Mouse (Mus musculus) embryonic facial prominence, embryonic 14.5 days (tissue): Measurements from ENCODE around the gene Ulk3. TPM values are rescaled to one million over a fixed set of nuclear protein-coding genes. Genes with fewer than 3 reads are reported as not detected.

ENCODE experiments used
- ATAC-seq: fragments of 200-750 bp; cut with Nextera tagmentation; 2 replicates; pipeline ENCODE4 v1.8.0; 2017; ENCODE audit warnings: low read depth, moderate number of reproducible peaks, moderate TSS enrichment
- DNase-seq: peaks from one replicate; pipeline ENCODE4 v3.0.0-alpha.2; 2015; ENCODE audit warnings: low spot score
- H3K27ac ChIP-seq: fragments of 300-500 bp; sonication (generic); replicated peaks from 2 replicates; pipeline ENCODE4 v1.5.1; 2014; ENCODE audit warnings: low read depth, mild to moderate bottlenecking, low read length, moderate library complexity
- H3K27me3 ChIP-seq: fragments of 300-500 bp; sonication (generic); replicated peaks from 2 replicates; pipeline ENCODE4 v1.6.1; 2014; ENCODE audit warnings: low read length; ENCODE audit not compliant: control insufficient read depth, insufficient read depth
- H3K36me3 ChIP-seq: fragments of 300-500 bp; sonication (generic); 2 replicates; pipeline ENCODE4 v1.6.1; 2014; ENCODE audit warnings: low read length, mixed read lengths; ENCODE audit not compliant: control insufficient read depth, insufficient read depth
- H3K4me1 ChIP-seq: fragments of 300-500 bp; sonication (generic); 2 replicates; pipeline ENCODE4 v1.6.1; 2014; ENCODE audit warnings: antibody characterized with exemption, low read length; ENCODE audit not compliant: control insufficient read depth, insufficient read depth
- H3K4me2 ChIP-seq: fragments of 300-500 bp; sonication (generic); 2 replicates; pipeline ENCODE4 v1.6.1; 2014; ENCODE audit warnings: low read depth, mild to moderate bottlenecking, low read length, moderate library complexity, mixed read lengths
- H3K4me3 ChIP-seq: fragments of 300-500 bp; sonication (generic); 2 replicates; pipeline ENCODE4 v1.5.1; 2014; ENCODE audit warnings: low read depth, mild to moderate bottlenecking, low read length
- H3K9ac ChIP-seq: fragments of 300-500 bp; sonication (generic); 2 replicates; pipeline ENCODE4 v1.6.1; 2014; ENCODE audit warnings: low read depth, mild to moderate bottlenecking, low read length, moderate library complexity, mixed read lengths
- H3K9me3 ChIP-seq: fragments of 300-500 bp; sonication (generic); 2 replicates; pipeline ENCODE4 v1.6.1; 2016; ENCODE audit warnings: low read length; ENCODE audit not compliant: control insufficient read depth
- WGBS: fragments of 180-500 bp; shearing (Covaris S2); extraction: QIAGEN DNeasy Blood & Tissue Kit; methylation state at CpG from one replicate; pipeline ENCODE4 v1.1.7; 2014; 5-methylcytosine and 5-hydroxymethylcytosine counted together
- polyA plus RNA-seq: library from polyadenylated mRNA; unstranded; fragments of >200 nt; fragmentation: Nextera tagmentation; extraction: Ambion mirVana; gene quantifications from 2 replicates; pipeline ENCODE4 v1.2.1, GENCODE M21; 2014

Ulk3 gene
- 9.4 and 11.4 TPM in 2 replicates for polyA plus RNA-seq

DNA sequence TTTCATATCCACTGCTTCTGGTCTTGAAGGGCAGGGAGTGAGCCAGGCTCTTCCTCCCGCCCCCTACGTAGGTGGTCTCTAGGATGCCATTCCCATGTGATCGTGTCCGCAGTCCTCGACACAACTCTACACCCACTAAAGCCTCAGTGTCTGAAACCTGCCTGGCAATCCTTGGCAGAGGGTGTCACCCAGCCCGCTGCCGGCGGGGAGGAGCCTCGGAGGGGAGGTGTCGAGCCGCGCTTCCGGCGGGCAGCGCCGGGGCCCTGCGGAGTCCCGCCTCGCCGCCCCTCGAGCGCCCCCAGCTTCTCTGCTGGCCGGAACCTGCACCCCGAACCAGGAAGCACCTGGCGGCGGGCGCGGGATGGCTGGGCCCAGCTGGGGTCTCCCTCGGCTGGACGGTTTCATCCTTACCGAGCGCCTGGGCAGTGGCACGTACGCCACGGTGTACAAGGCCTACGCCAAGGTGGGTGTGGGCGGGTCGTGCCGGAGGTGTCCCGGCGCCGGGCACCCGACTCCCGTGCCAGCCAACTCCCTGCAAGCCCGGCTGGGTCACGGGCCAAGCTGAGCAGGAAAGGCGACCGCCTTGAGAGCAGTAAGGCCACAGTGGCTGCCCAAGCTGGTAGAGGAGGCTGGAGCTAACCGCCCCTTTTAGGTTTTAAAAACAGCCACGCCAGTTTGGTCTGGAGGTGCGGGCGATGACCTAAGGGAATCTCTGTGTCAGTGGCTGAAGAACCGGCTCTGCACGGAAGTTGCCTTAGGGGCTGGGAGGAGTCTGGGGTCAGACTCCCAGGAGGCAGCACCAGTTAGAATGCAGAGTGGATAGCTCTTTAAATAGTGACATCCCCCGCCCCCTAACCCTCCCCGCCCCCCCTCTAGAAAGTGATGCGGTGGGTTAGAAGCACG, at the start of gene Ulk3:
Gene Ulk3, plus strand, starts transcription at position 229 of the 903 bp plus-strand sequence.
- DNase-seq, result peak; percentile 88
- peaks cover 57% of the 10 kb centered on the region for H3K36me3 ChIP-seq

GRCm38 (mm10) chr9:57539550-57539949, 49.7 kb upstream of the Ulk3 start:
- Histone ChIP-seq H3K27me3 (no peaks in the 10 kb centered on the region), H3K27ac (no peak overlapping the region), H3K9me3 (no peaks in the 10 kb centered on the region), H3K4me3 (no peak overlapping the region), H3K36me3 (peaks cover 46% of the 10 kb centered on the region), H3K4me1 (peaks cover 7% of the 10 kb centered on the region; the same call in 1 of the 2 replicates), H3K9ac (no peak overlapping the region), H3K4me2 (no peak overlapping the region)
- no peak for DNase-seq
- ATAC-seq, result no peak
- WGBS, result 89% methylated on average over 2 of the region's 2 CpGs

More for the DNA sequence above, at the start of gene Ulk3:
- Histone ChIP-seq H3K4me3 (peak within 1 kb of the TSS; percentile 80), H3K4me1 (peaks cover 7% of the 10 kb centered on the region; the same call in 1 of the 2 replicates), H3K27me3 (no peaks in the 10 kb centered on the region), H3K4me2 (peak within 1 kb of the TSS; percentile 86), H3K9me3 (no peaks in the 10 kb centered on the region), H3K27ac (peak within 1 kb of the TSS; percentile 83), H3K9ac (peak within 1 kb of the TSS; percentile 76)
- 0% methylated on average over 38 of the region's 58 CpGs for WGBS
- peak; percentile 91 for ATAC-seq

DNA sequence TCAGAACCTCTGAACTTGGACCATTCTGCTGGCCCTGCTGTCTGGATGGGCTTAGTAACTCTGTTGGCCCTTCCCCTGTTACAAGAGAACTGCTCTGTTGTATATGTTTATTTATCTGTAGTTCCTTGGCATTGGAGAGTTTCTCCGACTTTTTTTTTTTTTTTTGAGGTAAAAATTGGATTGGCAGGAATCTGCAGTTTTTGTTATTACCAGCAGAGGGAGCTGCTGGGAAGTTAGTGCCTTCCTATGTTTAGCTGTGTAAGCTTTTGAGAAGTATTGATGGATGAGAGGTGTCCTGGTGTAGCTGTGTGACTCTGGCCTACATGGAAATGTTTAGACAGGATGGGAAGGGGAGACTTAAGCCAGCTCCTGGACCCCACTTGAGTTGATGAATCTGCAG, 47.9 kb upstream of the Ulk3 start:
- no peak overlapping the region for H3K4me3 ChIP-seq
- H3K36me3 ChIP-seq, result peaks cover 55% of the 10 kb centered on the region
- no peaks in the 10 kb centered on the region for H3K9me3 ChIP-seq
- DNase-seq, result peak; percentile 70
- H3K9ac ChIP-seq, result no peak overlapping the region
- H3K4me1 ChIP-seq, result peaks cover 7% of the 10 kb centered on the region; the same call in 1 of the 2 replicates
- H3K27ac ChIP-seq, result no peak overlapping the region
- no peaks in the 10 kb centered on the region for H3K27me3 ChIP-seq
- 12% methylated on average over 1 of the region's 1 CpGs for WGBS
- no peak for ATAC-seq
- no peak overlapping the region for H3K4me2 ChIP-seq

- no peak for ATAC-seq
- no peak for DNase-seq
- H3K27ac ChIP-seq, result no peak overlapping the region
- H3K4me1 ChIP-seq, result no peaks in the 10 kb centered on the region
- WGBS, result 79% methylated on average over 3 of the region's 3 CpGs
- peaks cover 77% of the 10 kb centered on the region for H3K36me3 ChIP-seq
- no peaks in the 10 kb centered on the region for H3K27me3 ChIP-seq
- no peak overlapping the region for H3K4me3 ChIP-seq
- H3K9ac ChIP-seq, result no peak overlapping the region
- H3K4me2 ChIP-seq, result no peak overlapping the region
- H3K9me3 ChIP-seq, result no peaks in the 10 kb centered on the region
Measured at GRCm38 (mm10) chr9:57543951-57544350, 45.3 kb upstream of the Ulk3 start.

GRCm38 (mm10) chr9:57547287-57547686, 42.0 kb upstream of the Ulk3 start:
- Histone ChIP-seq H3K4me1 (peaks cover 6% of the 10 kb centered on the region; the same call in 1 of the 2 replicates), H3K27me3 (no peaks in the 10 kb centered on the region), H3K36me3 (peaks cover 82% of the 10 kb centered on the region), H3K27ac (no peak overlapping the region), H3K4me2 (no peak overlapping the region), H3K4me3 (no peak overlapping the region), H3K9ac (no peak overlapping the region), H3K9me3 (no peaks in the 10 kb centered on the region)
- ATAC-seq (no peak), DNase-seq (no peak)
- WGBS, result 85% methylated on average over 5 of the region's 5 CpGs

DNA sequence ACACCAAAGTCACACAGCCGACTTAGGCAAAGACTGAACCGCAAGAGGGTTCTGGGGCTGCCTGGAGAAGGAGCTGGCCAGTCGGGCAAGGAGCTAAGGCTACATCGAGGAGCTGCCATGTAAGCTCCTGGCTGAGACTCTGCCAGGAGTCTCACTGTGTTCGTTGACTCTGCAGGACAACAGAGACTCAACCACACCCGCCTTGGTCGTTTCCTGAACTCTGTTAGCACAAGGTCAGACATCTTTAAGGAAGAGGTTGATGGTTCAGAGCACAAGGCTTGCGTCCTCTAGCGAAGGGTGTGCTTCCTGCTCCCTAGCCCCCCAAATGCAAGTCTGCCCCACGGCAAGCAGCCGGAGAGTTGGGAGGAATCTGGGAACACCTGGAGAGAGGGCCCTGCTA, 41.4 kb upstream of the Ulk3 start:
- no peak overlapping the region for H3K4me3 ChIP-seq
- H3K4me2 ChIP-seq, result no peak overlapping the region
- no peak overlapping the region for H3K27ac ChIP-seq
- H3K36me3 ChIP-seq, result peaks cover 76% of the 10 kb centered on the region
- no peak for DNase-seq
- H3K4me1 ChIP-seq, result peaks cover 6% of the 10 kb centered on the region; the same call in 1 of the 2 replicates
- 89% methylated on average over 11 of the region's 11 CpGs for WGBS
- no peak for ATAC-seq
- no peak overlapping the region for H3K9ac ChIP-seq
- no peaks in the 10 kb centered on the region for H3K27me3 ChIP-seq
- H3K9me3 ChIP-seq, result no peaks in the 10 kb centered on the region

DNA sequence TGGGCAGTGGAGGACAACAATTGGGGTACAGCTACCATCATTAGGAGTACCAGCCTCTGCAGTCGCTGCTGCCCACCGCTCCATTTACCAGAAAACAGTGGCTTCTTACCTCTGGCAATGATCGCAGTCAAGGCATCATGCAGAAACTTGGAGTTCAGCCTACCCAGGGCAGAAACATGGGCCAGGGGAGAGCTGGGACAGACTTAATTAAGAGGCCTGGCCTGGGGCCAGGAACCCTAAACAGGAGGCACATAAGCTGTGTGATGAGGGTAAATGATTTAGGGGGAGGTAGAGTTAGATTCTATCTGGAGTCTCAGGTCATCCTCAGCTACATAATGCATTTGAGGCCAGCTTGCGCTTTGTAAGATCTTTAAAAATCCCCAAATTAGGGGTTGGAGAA, 40.1 kb upstream of the Ulk3 start:
- H3K9me3 ChIP-seq, result no peaks in the 10 kb centered on the region
- no peak overlapping the region for H3K4me2 ChIP-seq
- no peak for DNase-seq
- H3K9ac ChIP-seq, result no peak overlapping the region
- peaks cover 63% of the 10 kb centered on the region for H3K36me3 ChIP-seq
- H3K27ac ChIP-seq, result no peak overlapping the region
- H3K4me3 ChIP-seq, result no peak overlapping the region
- peaks cover 6% of the 10 kb centered on the region; the same call in 1 of the 2 replicates for H3K4me1 ChIP-seq
- 90% methylated on average over 4 of the region's 4 CpGs for WGBS
- no peak for ATAC-seq
- H3K27me3 ChIP-seq, result no peaks in the 10 kb centered on the region

- Histone ChIP-seq H3K36me3 (peaks cover 52% of the 10 kb centered on the region), H3K27me3 (no peaks in the 10 kb centered on the region), H3K9ac (no peak overlapping the region), H3K4me2 (no peak overlapping the region), H3K4me1 (peaks cover 6% of the 10 kb centered on the region; the same call in 1 of the 2 replicates), H3K27ac (no peak overlapping the region), H3K4me3 (no peak overlapping the region), H3K9me3 (no peaks in the 10 kb centered on the region)
- ATAC-seq, result no peak
- 83% methylated on average over 11 of the region's 11 CpGs for WGBS
- peak; percentile 28 for DNase-seq
Measured at GRCm38 (mm10) chr9:57550126-57550862, 39.0 kb upstream of the Ulk3 start.
